Mouse (Mus musculus): ENCODE data around the gene 1520401A03Rik.

The 1520401A03Rik gene

DNA sequence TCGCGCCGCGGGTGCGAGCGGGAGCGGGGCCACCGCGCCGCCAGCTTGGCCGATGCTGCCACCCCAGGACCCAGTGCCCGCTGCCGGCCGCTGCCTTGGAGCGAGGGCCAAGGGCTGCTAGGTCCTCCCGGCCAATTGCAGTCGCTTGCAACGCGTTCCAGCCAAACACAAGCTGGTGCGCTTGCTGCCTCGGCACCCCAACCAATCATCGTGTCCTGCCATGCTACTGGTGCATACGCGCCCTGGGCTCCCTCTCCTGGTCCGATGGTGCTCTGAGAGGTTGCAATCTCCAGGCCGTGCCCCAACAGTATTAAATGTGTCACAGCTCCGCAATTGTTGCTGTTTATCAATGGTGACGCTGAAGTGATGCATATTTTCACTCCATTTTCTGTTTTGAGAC lies 22.5 kb downstream of the 1520401A03Rik start:
- peak; percentile 73 for DNase-seq (ENCODE audit: low read depth, low spot score)

DNA sequence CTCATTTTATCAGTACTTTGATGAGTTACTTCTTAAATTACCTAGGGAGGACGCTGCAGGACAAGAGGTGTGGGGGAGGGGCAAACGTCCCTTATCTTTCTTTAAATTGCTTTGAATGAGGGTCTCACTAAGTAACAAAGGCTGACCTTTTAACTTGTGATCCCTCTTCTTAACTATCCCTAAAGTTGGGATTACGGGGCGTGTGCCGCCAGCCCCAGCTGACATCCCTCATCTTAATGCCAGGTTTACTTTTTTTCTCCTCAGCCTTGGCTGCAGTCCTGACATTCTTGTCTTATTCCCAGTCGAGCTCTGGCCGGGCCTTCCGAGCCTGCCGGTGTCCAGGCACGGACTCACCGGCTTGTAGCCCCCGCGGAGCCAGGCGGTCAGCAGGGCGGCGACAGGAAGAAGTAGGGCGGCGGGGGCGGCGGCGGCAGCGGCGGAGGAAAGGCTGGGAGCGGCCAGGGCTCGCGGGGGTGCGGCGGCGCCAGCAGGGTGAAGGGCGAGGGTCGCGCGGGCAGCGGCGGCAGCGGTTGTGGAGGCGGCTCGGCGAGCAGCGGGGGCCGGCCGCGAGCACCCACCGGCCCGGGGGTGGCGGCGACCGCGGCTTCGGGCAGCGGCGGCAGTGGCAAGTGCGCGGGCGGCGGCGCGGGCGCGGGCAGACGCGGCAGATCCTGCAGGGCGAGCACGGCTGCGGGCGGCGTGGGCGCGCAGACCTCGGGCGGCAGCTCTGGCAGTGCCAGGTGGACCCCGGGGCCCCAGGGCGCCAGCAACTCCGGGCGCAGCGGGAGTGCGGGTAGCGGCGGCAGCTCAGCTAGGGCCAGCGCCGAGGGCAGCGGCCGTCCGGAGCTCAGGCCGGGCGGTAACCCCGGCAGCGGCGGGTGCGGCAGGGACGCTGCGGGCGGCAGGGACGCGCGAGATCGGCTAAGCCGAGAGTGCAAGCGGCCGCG lies 23.2 kb downstream of the 1520401A03Rik start:
- no peak for DNase-seq (ENCODE audit: low read depth, low spot score)

DNA sequence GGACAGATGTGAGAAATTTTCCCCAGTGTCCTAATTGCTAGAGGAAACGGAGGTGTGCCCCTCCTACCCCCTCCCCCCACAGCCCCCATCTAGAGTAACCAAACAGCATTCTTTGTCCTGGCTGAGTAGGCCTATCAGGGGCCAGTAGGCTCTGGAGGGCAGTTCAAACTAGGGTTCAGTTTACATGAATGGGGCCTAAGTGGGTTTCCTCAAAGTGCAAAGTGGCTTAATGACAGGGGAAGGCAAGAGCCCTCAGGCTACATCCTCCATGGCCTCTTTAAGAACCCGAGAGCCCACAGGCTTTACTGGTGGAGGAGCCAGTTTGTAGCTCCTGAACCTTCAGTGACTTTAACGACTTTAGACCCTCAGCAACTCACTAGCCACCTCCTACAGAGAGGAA lies 26.8 kb downstream of the 1520401A03Rik start:
- no peak for DNase-seq (ENCODE audit: low read depth, low spot score)

DNA sequence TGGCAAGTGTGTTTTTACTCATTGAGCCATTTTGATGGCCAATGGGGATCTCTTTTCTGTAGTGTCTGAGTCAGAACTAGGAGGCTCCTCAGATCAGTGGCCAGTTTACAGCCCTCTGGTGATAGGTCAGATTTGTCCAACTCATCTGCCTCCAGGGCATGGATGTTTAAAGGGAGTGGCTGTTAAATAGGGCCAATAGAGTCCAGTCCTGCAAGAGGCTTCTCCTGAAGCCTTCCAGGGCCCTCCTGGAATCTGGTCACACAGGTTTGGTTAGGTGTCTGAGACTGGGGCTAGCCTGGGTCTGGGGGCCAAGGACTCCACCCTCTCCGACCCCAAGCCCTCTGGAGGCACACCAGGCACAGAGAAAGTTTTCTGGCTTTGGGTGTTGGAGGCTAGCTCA lies 28.1 kb downstream of the 1520401A03Rik start:
- no peak for DNase-seq (ENCODE audit: low read depth, low spot score)

DNA sequence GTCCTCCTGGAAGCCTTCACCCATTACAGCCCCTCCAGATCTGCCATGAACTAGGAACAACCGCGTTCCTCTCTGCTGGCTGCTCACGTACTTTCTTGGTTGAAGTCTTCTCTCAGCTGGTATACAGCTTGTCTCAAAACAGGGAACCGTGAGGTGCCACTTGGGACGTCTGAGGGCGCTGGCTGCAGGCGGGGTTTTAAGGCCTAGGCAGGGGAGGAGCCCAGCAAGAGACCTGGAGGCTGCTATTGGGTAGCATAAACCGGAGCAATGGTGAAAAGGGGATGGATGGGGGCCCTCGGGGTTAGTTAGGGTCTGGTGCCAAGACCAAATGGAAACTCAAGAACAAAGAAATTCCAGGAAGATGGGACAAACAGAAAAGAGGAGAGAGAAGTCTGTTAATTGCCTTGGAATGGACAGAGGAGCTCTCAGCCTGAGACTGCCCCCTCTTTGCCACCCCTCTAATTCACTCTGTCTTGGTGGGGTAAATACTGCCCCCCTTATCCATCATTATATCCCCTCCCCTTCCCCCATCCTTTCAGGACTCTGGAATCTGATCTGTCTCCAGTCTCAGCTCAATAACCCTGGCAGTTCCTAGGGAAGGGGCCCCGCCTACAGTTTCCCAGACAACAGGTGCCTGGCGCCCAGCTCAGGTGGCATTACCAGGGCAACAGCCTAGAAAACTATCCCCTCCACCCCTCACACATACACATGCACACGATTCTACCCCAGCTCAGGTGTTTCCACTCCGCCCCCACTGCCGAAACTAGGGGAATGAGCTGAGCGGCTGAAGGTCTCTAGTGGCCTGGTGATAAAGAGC lies 38.5 kb downstream of the 1520401A03Rik start, which contains the start of gene Cldn9:
Cldn9 (minus strand) TSS at position 171 of the 817 bp plus-strand sequence.
- DNase-seq (ENCODE audit: low read depth, low spot score): no peak

DNA sequence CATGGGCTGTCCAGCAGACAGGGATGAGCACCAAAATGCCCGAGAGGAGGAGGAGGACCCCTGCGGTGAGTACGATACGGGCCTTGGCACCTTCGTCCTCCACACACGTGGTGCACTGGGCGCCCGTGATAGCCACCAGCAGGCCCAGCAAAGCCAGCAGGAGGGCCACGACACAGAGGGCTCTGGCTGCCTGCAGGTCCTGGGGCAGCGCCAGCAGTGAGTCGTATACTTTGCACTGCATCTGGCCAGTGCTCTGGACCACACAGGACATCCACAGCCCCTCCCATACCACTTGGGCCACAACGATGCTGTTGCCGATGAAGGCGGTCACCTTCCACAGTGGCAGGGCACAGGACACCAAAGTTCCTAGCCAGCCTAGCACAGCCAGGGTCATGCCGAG lies 39.4 kb downstream of the 1520401A03Rik start:
- no peak for DNase-seq (ENCODE audit: low read depth, low spot score)

DNA sequence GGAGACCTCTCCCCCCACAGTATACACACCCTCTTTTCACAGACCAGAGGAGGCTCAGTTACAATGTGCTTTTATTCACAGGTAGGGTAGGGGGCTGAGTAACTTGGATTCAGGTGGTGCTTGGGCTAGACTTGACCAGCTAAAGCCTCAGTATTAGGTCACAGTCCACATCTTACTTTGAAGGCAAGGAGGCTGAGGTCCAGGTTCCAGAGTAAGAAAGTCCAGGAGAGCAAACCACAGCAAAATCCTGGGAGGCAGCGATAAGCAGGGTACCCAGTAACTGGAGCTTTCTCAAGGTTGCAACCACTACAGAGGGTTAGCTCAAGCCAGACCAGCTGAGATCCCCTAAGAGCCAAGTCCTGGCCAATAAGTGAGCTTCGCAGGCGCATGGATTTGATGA lies 40.1 kb downstream of the 1520401A03Rik start:
- DNase-seq (ENCODE audit: low read depth, low spot score): no peak

DNA sequence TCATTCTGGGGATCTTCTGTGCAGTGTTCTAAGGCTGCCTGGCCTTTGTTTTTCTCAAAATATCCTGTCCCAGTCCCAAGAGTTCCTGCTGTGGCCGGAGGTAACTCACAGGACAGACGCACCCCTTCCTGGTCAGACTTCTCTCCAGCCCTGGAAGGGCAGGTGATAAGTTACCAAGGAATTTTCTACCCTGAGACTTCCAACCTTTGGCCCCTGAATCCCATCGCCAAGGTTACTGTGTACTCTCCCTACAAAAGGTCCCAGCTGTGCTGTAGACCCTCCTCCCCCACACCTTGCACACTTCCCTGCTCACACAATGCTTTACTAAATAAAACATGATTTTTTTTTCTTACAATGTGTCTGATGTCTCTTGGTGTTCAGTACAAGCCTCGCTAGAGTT lies 40.5 kb downstream of the 1520401A03Rik start:
- DNase-seq (ENCODE audit: low read depth, low spot score): no peak

DNA sequence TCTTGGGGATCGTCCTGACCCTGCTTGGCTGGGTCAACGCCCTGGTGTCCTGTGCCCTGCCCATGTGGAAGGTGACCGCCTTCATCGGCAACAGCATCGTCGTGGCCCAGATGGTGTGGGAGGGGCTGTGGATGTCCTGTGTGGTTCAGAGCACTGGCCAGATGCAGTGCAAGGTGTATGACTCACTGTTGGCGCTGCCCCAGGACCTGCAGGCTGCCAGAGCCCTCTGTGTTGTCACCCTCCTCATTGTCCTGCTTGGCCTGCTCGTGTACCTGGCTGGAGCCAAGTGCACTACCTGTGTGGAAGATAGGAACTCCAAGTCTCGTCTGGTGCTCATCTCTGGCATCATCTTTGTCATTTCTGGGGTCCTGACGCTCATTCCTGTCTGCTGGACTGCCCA lies 41.5 kb downstream of the 1520401A03Rik start:
- DNase-seq (ENCODE audit: low read depth, low spot score): no peak

DNA sequence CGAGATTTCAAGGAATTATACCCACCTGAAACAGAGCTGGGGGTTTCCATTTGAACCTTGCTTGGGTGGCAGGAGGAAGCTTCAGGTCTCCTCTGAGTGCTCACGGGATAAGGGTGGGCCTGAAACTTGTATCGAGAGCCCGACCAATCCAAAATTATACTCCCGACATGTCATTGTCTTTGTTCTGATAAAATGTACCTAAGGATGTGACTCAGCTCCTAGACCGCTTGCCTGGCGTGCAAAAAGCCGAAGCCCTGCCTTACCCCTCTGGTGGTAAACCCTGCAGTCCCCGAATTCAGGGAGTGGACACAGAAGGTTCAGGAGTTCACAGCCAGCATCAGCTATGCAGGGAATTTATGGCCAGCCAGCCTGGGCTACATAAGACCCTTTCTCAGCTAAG lies 42.2 kb downstream of the 1520401A03Rik start:
- no peak for DNase-seq (ENCODE audit: low read depth, low spot score)

DNA sequence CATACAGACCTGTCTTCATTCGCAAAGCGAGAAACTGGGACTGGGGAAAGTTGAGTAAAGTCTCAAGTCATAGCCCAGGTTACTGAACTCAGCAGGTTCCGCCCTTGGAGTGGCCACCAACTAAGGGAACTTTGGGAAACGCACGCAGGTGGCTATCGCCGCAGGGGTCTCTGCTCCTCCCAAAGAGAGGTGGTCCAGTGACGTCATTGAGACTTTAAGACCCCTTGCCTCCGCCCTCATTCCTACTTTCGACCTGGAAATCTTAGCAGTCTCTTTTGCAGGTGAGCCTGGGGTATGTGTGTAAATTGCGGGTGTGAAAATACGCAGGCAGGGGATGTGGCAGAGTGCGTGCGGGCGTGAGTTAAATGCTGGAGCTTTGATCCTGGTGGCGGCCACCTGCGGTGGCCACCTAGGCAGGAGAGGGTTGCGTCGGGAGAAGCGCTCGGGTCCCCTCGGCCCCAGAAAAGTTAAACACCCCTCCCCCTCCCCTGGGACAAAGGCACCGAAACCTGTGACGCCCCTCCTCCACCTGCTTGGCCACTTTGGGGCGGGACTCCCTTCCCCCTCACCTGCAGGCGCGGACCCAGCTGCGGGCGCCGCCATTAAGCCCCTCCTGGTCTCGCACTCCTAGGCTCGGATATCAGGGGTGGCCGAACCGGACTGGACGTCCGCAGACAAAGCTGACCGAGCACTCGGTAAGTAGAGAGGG lies 43.3 kb downstream of the 1520401A03Rik start, which contains the start of gene Cldn6:
Cldn6 (plus strand) TSS at position 123 of the 709 bp plus-strand sequence.
- no peak for DNase-seq (ENCODE audit: low read depth, low spot score)

DNA sequence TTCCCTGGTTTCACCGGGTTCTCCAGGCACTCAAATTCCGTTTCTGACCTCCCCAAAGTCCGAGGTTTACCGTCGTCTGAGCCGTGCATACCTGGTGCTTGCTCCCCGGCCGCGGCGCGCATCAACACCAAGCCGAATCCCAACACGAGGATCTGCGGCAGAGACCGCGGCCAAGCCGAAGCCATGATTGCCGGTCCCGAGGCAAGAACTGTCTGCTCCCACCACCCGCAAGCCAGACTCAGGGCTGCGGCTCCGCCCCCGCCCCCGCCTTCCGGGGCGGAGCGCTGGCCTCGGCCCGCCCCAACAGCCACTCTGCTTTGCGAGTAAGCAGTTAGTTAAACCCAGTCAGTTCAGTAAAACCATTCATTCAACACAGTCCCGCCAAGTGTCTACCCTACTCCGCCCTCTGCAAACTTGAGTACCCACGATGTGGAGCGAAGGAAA lies 45.3 kb downstream of the 1520401A03Rik start, which contains the start of gene Tnfrsf12a:
Tnfrsf12a (minus strand) TSS at position 233 of the 444 bp plus-strand sequence.
- DNase-seq (ENCODE audit: low read depth, low spot score): no peak

DNA sequence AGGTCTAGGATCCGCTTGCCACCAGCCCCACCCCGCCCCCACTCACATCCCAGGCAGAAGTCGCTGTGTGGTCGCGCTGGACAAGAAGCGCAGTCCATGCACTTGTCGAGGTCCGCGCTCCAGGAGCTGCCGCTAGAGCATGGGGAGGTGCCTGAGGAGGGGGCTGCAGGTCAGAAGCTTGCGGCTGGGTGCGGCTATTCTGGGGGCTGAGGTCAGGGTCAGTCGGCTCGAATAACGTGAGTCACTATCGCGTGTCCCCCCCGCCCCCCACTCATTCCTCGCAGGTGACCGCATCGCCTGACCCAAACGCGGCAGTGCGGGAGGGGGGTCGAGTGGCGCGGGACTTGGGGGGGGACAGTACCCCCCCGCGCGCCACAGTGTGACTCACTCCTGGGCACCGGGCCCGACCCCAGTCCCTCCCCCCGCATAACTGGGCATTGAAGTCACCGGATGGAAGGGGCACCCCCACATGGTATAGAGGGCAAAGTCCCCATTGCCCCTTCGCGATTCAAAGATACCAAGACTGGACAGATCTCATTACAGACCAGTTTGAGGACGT lies 46.0 kb downstream of the 1520401A03Rik start:
- DNase-seq (ENCODE audit: low read depth, low spot score): no peak

DNA sequence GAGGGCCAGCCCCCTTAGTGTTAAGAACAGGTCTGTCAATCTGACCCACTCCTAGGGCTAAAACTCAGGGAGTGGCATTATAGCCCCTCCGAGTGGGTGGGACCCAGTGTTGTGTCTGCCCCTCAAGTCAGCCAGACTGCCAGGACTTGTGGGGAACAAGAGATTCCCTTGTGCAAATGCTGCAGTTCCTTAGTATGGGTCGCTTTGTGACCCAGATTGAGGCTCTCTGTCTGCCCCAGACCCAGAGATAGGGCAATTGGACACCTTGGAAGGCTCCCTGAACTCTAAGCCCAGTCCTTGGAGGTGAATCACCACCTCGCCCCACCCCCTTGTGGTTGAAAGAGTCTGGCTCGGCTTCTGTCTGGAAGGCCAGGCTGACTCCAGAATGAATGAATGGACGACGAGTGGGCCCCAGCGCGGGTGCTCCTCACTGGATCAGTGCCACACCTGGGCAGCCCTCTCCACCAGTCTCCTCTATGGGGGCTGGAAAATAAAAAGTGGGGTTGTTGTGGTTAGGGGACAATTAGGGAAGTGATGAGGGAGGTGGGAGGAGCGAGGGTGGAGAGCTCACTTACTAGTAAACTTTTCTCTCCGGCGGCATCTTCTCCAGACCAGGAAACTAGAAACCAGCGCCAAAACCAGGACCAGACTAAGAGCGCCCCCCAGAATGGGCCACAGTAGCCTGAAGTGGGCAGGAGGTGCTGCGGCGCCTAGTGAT lies 46.9 kb downstream of the 1520401A03Rik start:
- DNase-seq (ENCODE audit: low read depth, low spot score): no peak

DNA sequence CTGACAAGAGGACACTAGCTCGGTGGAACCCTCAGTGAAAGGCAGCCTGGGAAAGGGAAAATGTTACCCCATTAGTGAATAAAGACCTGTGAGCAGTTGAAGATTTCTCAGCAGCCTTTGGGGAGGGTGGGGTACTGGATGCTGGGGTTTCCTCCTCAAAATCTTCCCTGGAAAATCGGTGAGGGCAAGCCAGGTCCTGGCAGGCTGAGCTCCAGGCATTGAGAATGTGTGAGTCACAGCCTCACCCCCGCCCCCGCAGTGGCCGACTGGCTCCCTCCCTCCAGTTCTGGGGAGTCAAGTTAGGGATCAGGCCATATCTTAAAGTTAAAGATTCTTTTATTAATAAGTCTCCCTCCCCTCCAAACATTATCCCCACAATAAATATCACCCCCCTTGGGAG lies 47.5 kb downstream of the 1520401A03Rik start:
- no peak for DNase-seq (ENCODE audit: low read depth, low spot score)

DNA sequence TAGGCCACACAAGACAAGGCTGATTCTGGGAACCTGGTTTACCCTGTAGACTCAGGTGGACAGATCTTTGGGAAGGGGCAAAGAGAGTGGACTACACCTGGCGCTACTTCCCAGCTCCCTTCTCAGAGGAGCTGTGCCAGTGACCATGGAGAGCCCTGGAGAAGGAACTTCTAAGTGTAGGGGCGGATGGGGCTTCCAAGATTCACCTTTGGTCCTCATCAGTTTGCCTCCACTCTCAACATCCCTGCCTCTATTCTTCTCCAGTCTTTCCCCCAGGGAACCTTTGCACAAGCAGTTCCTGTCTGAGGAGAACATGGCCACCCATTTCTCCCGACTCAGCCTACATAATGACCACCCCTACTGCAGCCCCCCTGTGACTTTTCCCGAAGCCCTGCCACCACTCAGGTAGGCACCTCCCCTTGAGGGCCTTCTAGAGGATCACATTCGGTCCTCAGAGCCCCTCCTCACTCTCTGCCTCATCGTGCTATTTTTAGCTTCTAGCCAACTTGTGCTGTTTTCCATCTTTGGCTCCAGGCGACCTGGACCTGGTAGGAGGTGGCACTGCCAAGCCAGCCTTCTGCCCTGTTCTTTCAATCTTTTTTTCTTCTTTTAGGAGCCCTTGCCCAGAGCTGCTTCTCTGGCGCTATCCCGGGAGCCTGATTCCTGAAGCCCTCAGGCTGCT lies 48.2 kb downstream of the 1520401A03Rik start:
- DNase-seq (ENCODE audit: low read depth, low spot score): no peak

DNA sequence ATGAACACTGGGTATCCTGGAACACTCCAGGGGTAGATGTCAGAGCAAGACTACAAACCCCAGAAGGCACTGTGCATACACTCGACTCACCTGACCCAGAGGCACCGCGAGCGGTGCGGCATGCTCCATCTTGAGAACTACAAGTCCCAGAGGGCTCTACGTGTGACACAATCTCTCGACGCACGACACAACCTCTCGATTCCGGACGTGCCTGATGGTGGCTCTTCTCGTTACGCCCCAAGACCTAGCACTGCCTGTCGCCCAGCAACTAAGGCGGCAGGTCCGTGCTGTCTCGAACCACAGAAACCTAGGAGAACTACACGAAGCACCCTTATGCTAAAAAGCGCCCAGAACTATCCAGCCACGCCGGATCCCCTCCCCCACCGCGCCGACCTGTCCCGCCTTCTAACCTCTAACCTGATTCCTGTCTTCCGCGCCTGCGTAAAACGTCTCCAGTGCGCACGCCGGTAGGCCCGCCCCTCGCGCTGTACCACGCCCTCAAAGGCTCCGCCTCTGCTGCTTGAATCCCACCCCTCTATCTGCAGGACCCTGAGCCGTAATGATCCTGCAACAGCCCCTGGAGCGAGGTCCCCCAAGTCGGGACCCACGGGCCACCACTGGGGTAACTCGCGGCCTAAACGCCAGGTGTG lies 49.0 kb downstream of the 1520401A03Rik start, which contains the start of the genes Hcfc1r1 and Thoc6:
Hcfc1r1 (plus strand) TSS at position 173 of the 650 bp plus-strand sequence.
Thoc6 (minus strand) TSS at position 459 of the 650 bp plus-strand sequence.
- DNase-seq (ENCODE audit: low read depth, low spot score): peak; percentile 94

DNA sequence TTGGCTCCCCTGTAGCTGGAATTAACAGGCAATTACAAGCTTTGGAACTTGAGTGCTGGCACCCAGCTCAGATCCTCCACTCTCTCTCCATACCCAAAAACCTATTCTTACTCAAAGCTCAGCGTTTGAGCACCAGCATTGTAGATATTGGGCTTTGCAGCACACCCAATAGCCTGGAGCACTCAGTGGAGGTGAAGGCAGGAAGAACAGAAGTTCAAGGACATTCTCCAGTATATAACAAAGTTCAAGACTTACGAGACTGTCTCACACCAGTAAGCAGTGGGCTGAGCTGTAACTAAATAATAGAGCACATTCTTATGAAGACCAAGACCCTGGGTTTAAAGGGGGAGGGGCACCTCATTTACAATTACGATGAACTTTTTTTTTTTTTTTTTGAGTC lies 49.8 kb downstream of the 1520401A03Rik start:
- no peak for DNase-seq (ENCODE audit: low read depth, low spot score)

DNA sequence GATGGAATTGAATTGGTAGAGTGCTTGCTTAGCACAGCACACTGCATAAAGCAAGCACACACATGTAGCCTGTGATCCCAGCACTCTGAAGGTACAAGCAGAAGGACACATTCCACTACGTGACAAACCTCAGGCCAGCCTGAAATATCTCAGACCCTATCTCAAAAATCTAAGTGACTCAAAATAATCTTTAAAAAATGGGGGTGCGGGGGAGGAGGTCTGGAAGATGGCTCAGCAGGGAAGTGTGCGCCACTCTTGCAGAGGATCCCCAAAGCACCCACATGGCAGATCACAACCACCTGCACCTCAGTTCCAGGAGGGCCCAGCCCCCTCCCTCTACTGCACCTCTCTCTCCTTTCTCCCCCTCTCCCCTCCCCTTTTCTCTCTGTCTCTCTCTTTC lies 51.1 kb downstream of the 1520401A03Rik start:
- DNase-seq (ENCODE audit: low read depth, low spot score): no peak
